Mouse (Mus musculus) MEL (cell line): Measurements from ENCODE around the gene Inpp4b. TPM values are rescaled to one million over a fixed set of nuclear protein-coding genes. Genes with fewer than 3 reads are reported as not detected.

Experiments
- DNase-seq: peaks from one replicate; pipeline ENCODE4 v3.0.0; 2011; ENCODE audit warnings: low read depth, low spot score
- H3K27ac ChIP-seq: 2 replicates; pipeline ENCODE4 v1.5.1; 2012; ENCODE audit warnings: low read depth, mild to moderate bottlenecking, control low read depth, low read length, moderate library complexity; ENCODE audit not compliant: control insufficient read depth
- H3K27me3 ChIP-seq, 2 experiments: fragments of 150-350 bp in 1 of 2; sonication (generic) in 1 of 2; 2 replicates each; pipeline ENCODE4 v1.6.1; 2012; ENCODE audit warnings: low read length in 2 of 2, mild to moderate bottlenecking in 2 of 2, improper control_type of control experiment in 1 of 2, moderate library complexity in 1 of 2; ENCODE audit not compliant: insufficient read depth in 2 of 2, control insufficient read depth in 1 of 2
- H3K36me3 ChIP-seq, 2 experiments: 2 replicates each; pipeline ENCODE4 v1.6.1; 2012 to 2014; ENCODE audit warnings: low read length in 2 of 2, improper control_type of control experiment in 1 of 2, inconsistent platforms in 1 of 2, mild to moderate bottlenecking in 1 of 2; ENCODE audit not compliant: insufficient read depth in 2 of 2, control insufficient read depth in 1 of 2
- H3K4me1 ChIP-seq, 2 experiments: fragments of 150-350 bp in 1 of 2; sonication (generic) in 1 of 2; 2 replicates each; pipeline ENCODE4 v1.6.1; 2012; ENCODE audit warnings: low read length in 2 of 2, improper control_type of control experiment in 1 of 2, mild to moderate bottlenecking in 1 of 2; ENCODE audit not compliant: insufficient read depth in 2 of 2, control insufficient read depth in 1 of 2
- H3K4me3 ChIP-seq, 2 experiments: fragments of 150-350 bp in 1 of 2; sonication (generic) in 1 of 2; 2 replicates each; pipeline ENCODE4 v1.5.1; 2012; ENCODE audit warnings: low read depth in 2 of 2, low read length in 2 of 2, mild to moderate bottlenecking in 2 of 2, moderate library complexity in 2 of 2, control low read depth in 1 of 2, improper control_type of control experiment in 1 of 2; ENCODE audit not compliant: control insufficient read depth in 1 of 2, insufficient read depth in 1 of 2
- H3K79me2 ChIP-seq: 2 replicates; pipeline ENCODE4 v1.6.1; 2012; ENCODE audit warnings: mild to moderate bottlenecking, low read length, moderate library complexity; ENCODE audit not compliant: control insufficient read depth, poor library complexity, insufficient read depth
- H3K9ac ChIP-seq: 2 replicates; pipeline ENCODE4 v1.6.1; 2012; ENCODE audit warnings: low read depth, mild to moderate bottlenecking, control low read depth, low read length, moderate library complexity; ENCODE audit not compliant: control insufficient read depth, poor library complexity, severe bottlenecking
- H3K9me3 ChIP-seq: fragments of 150-350 bp; sonication (generic); replicated peaks from 2 replicates; pipeline ENCODE4 v1.6.1; 2012; ENCODE audit warnings: mild to moderate bottlenecking, low read length, improper control_type of control experiment, moderate library complexity; ENCODE audit not compliant: insufficient read depth
- BHLHE40 ChIP-seq: IDR thresholded peaks from 2 replicates; pipeline ENCODE4 v1.6.1; 2012; ENCODE audit warnings: low read depth, mild to moderate bottlenecking, inconsistent platforms, low read length, improper control_type of control experiment, borderline replicate concordance
- CHD2 ChIP-seq: IDR thresholded peaks from 2 replicates; pipeline ENCODE4 v1.6.1; 2011; ENCODE audit warnings: low read length, improper control_type of control experiment
- KAT2A ChIP-seq: conservative IDR thresholded peaks from 2 replicates; pipeline ENCODE4 v1.6.1; 2012; ENCODE audit warnings: low read depth, low read length, improper control_type of control experiment, inconsistent platforms
- MAFK ChIP-seq: IDR thresholded peaks from 2 replicates; pipeline ENCODE4 v1.6.1; 2011; ENCODE audit warnings: low read depth, mild to moderate bottlenecking, low read length, improper control_type of control experiment, borderline replicate concordance
- MAX ChIP-seq: IDR thresholded peaks from 2 replicates; pipeline ENCODE4 v1.6.1; 2011; ENCODE audit warnings: low read length, improper control_type of control experiment
- MEF2A ChIP-seq: IDR thresholded peaks from 2 replicates; pipeline ENCODE4 v1.6.1; 2014; ENCODE audit warnings: low read depth, mild to moderate bottlenecking, inconsistent platforms, low read length, improper control_type of control experiment; ENCODE audit not compliant: poor library complexity, insufficient replicate concordance, severe bottlenecking; ENCODE audit errors: extremely low read depth
- MYB ChIP-seq: IDR thresholded peaks from 2 replicates; pipeline ENCODE4 v1.6.1; 2011; ENCODE audit warnings: mild to moderate bottlenecking, low read depth, low read length, improper control_type of control experiment
- MYC ChIP-seq: IDR thresholded peaks from 2 replicates; pipeline ENCODE4 v1.6.1; 2011; ENCODE audit warnings: low read depth, mild to moderate bottlenecking, low read length, improper control_type of control experiment, moderate library complexity
- NRF1 ChIP-seq: IDR thresholded peaks from 2 replicates; pipeline ENCODE4 v1.6.1; 2014; ENCODE audit warnings: low read depth, mild to moderate bottlenecking, inconsistent platforms, low read length, improper control_type of control experiment, moderate library complexity; ENCODE audit not compliant: poor library complexity, insufficient read depth, severe bottlenecking
- RCOR1 ChIP-seq: IDR thresholded peaks from 2 replicates; pipeline ENCODE4 v1.6.1; 2012; ENCODE audit warnings: low read depth, mild to moderate bottlenecking, inconsistent platforms, low read length, improper control_type of control experiment
- SIN3A ChIP-seq: IDR thresholded peaks from 2 replicates; pipeline ENCODE4 v1.6.1; 2012; ENCODE audit warnings: low read length, improper control_type of control experiment, inconsistent platforms
- SMC3 ChIP-seq: IDR thresholded peaks from 2 replicates; pipeline ENCODE4 v1.6.1; 2011; ENCODE audit warnings: low read depth, low read length, improper control_type of control experiment
- TAL1 ChIP-seq: IDR thresholded peaks from 2 replicates; pipeline ENCODE4 v1.6.1; 2012; ENCODE audit warnings: mild to moderate bottlenecking, inconsistent platforms, low read length, moderate library complexity, mixed read lengths
- TBP ChIP-seq: IDR thresholded peaks from 2 replicates; pipeline ENCODE4 v1.8.0; 2011; ENCODE audit warnings: low read depth, low read length, improper control_type of control experiment
- UBTF ChIP-seq: IDR thresholded peaks from 2 replicates; pipeline ENCODE4 v1.6.1; 2012; ENCODE audit warnings: low read depth, mild to moderate bottlenecking, inconsistent platforms, low read length, improper control_type of control experiment, moderate library complexity, borderline replicate concordance; ENCODE audit not compliant: insufficient read depth
- USF1 ChIP-seq: IDR thresholded peaks from 2 replicates; pipeline ENCODE4 v1.6.1; 2014; ENCODE audit warnings: low read depth, mild to moderate bottlenecking, inconsistent platforms, low read length, improper control_type of control experiment, moderate library complexity
- USF2 ChIP-seq, 2 experiments: IDR thresholded peaks; 2 replicates each; pipeline ENCODE4 v1.6.1; 2011 to 2012; ENCODE audit warnings: improper control_type of control experiment in 2 of 2, low read length in 2 of 2, borderline replicate concordance in 1 of 2, inconsistent platforms in 1 of 2, low read depth in 1 of 2, mild to moderate bottlenecking in 1 of 2; ENCODE audit not compliant: insufficient read depth in 1 of 2
- ZC3H11A ChIP-seq: IDR thresholded peaks from 2 replicates; pipeline ENCODE4 v1.6.1; 2012; ENCODE audit warnings: low read depth, mild to moderate bottlenecking, inconsistent platforms, low read length, improper control_type of control experiment
- ZMIZ1 ChIP-seq: IDR thresholded peaks from 2 replicates; pipeline ENCODE4 v1.6.1; 2012; ENCODE audit warnings: low read depth, mild to moderate bottlenecking, inconsistent platforms, low read length, improper control_type of control experiment, moderate library complexity
- polyA plus RNA-seq, 2 experiments: library from polyadenylated mRNA; stranded (reverse) in 1 of 2; unstranded in 1 of 2; fragments of >175 nt in 1 of 2; fragments of >200 nt in 1 of 2; gene quantifications; 2 replicates each; pipeline versions ENCODE4 v1.2.1 to v1.2.4; 2012; ENCODE audit warnings: low replicate concordance in 2 of 2, low read depth in 1 of 2; ENCODE audit not compliant: insufficient read length in 2 of 2, insufficient read depth in 1 of 2, missing spikeins in 1 of 2
- total RNA-seq: library from RNA; depleted of rRNA; stranded (reverse); fragments of 300-350 nt; gene quantifications from 2 replicates; pipeline ENCODE4 v1.2.3, GENCODE M21; 2012

Inpp4b gene
- total and polyA plus RNA-seq, 3 experiments: 12.3 to 26.9 (median 13.6) TPM

DNA sequence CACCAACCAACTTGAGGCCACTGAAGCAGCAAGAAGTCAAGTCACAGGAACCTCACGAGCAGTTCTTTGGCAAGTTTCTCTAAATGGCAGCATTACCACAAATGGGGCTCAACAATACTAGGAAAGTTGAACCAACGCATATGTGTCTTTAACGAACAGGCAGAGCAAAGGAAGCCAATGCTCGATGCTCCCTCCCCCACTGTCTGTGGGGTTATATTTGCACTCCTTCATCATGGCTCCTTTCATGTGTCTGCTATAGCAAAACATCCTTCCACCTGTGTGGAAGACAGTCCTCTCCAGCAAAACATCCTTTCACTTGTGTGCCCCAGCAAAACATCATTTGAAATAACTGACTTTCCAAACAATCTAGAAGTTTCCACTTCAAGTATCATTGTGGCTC, 440.4 kb downstream of the Inpp4b start:
- Histone ChIP-seq H3K27ac (no peak overlapping the region), H3K4me3 (no peak overlapping the region), H3K79me2 (peaks cover 7% of the 10 kb centered on the region), H3K36me3 (peaks cover 2 to 43% of the 10 kb centered on the region in 2 experiments; a peak in 3 of 4 replicates), H3K9ac (no peak overlapping the region), H3K4me1 (peaks cover 22 to 32% of the 10 kb centered on the region in 2 experiments), H3K9me3 (no peaks in the 10 kb centered on the region), H3K27me3 (no peaks in the 10 kb centered on the region)
- no peak for TF ChIP-seq ZC3H11A
- no peak for TF ChIP-seq USF2 (IDR thresholded peaks at IDR 0.05; ENCODE audit: borderline replicate concordance in 1 of 2, insufficient read depth in 1 of 2, low read depth in 1 of 2, low read length in 2 of 2)
- no peak for TF ChIP-seq MAX
- no peak for TF ChIP-seq MAFK
- TF ChIP-seq BHLHE40: no peak
- no peak for TF ChIP-seq MEF2A
- DNase-seq: no peak

- no peaks in the 10 kb centered on the region for H3K9me3 ChIP-seq
- no peak overlapping the region for H3K27ac ChIP-seq
- no peak overlapping the region for H3K4me3 ChIP-seq
- no peak for DNase-seq
- H3K27me3 ChIP-seq: no peaks in the 10 kb centered on the region
- H3K4me1 ChIP-seq: peaks cover 5 to 21% of the 10 kb centered on the region in 2 experiments
- H3K79me2 ChIP-seq: no peaks in the 10 kb centered on the region; the same call in 1 of the 2 replicates
- TF ChIP-seq SMC3: no peak
- no peak for TF ChIP-seq RCOR1
- TF ChIP-seq TAL1: no peak
- no peak for TF ChIP-seq KAT2A
- TF ChIP-seq UBTF: no peak
- TF ChIP-seq MYB: no peak
- TF ChIP-seq SIN3A: no peak
- TF ChIP-seq ZMIZ1: no peak
- TF ChIP-seq MYC: no peak
- TF ChIP-seq NRF1: no peak
- no peak for TF ChIP-seq MAFK
- TF ChIP-seq USF2 (IDR thresholded peaks at IDR 0.05; ENCODE audit: borderline replicate concordance in 1 of 2, insufficient read depth in 1 of 2, low read depth in 1 of 2, low read length in 2 of 2): no peak
- no peak for TF ChIP-seq CHD2
- no peak for TF ChIP-seq USF1
- TF ChIP-seq TBP: no peak
- peaks cover 2 to 24% of the 10 kb centered on the region in 2 experiments; a peak in 3 of 4 replicates for H3K36me3 ChIP-seq
- H3K9ac ChIP-seq: no peak overlapping the region
These were observed 442.4 kb downstream of the Inpp4b start for GRCm38 (mm10) chr8:81784775-81785174.
